ENCODE assay signal across 23 mouse cellular contexts in the genomic region with DNA sequence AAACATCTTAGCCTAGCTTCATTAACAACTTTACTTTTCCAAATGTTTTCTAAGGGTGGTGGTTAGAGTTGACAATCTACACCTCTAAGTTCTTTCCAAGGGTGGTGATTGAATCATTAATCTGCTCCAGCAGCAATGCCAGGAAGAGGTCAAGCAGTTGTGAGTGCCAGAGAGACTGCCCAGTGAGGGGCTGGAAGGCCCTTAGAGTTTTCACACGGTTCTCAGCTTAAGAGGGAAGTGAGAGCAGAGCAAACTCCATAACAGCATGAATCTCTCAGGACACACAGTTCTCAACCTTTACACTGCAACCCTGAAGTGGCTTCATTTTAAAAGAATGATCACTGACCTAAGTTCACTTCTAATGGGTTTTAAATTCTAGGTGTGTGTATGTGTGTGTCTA. TPM values are rescaled to one million over a fixed set of nuclear protein-coding genes. Genes with fewer than 3 reads are reported as not detected.
"Had no signal": no experiment of that assay in that cellular context is flagged by ENCODE, and none has a peak within 500 bp of the region (broad histone marks: within the 10 kb centered on the region; RNA-seq: fewer than 3 reads in every experiment).

No protein-coding gene starts in this region.

- DNase-seq: layer of hippocampus, adult 9-11 months; layer of hippocampus, postnatal 36 days; left cerebral cortex, postnatal 4 days; midbrain, embryonic 14.5 days; right cerebral cortex, adult 18-20 months; thymus, adult 18-20 months; thymus, postnatal 14 days had no signal

- H3K27ac ChIP-seq: hindbrain, embryonic 15.5 days; limb, embryonic 13.5 days; liver, embryonic 15.5 days; lung, embryonic 15.5 days; midbrain, embryonic 10.5 days; neural tube, embryonic 15.5 days had no signal

- H3K9ac ChIP-seq: hindbrain, embryonic 15.5 days; limb, embryonic 13.5 days; liver, embryonic 15.5 days; lung, embryonic 15.5 days; neural tube, embryonic 15.5 days had no signal

- H3K4me2 ChIP-seq: hindbrain, embryonic 15.5 days; limb, embryonic 13.5 days; liver, embryonic 11.5 days; liver, embryonic 15.5 days; lung, embryonic 15.5 days; neural tube, embryonic 15.5 days had no signal

- H3K36me3 ChIP-seq: hindbrain, embryonic 15.5 days; limb, embryonic 13.5 days; liver, embryonic 15.5 days; lung, embryonic 15.5 days; midbrain, embryonic 10.5 days; neural tube, embryonic 15.5 days had no signal

- H3K4me1 ChIP-seq: hindbrain, embryonic 15.5 days; limb, embryonic 13.5 days; liver, embryonic 15.5 days; lung, embryonic 15.5 days; midbrain, embryonic 10.5 days; neural tube, embryonic 15.5 days had no signal

- H3K4me3 ChIP-seq: hindbrain, embryonic 15.5 days; limb, embryonic 13.5 days; liver, embryonic 15.5 days; lung, embryonic 15.5 days; midbrain, embryonic 10.5 days; myocyte; neural tube, embryonic 15.5 days had no signal

- ATAC-seq: intestine, embryonic 16.5 days had no signal

- H3K9me3 ChIP-seq: hindbrain, embryonic 15.5 days; limb, embryonic 13.5 days; liver, embryonic 15.5 days; lung, embryonic 15.5 days; midbrain, embryonic 10.5 days; neural tube, embryonic 15.5 days had no signal

- H3K27me3 ChIP-seq: hindbrain, embryonic 15.5 days; limb, embryonic 13.5 days; liver, embryonic 15.5 days; lung, embryonic 15.5 days; neural tube, embryonic 15.5 days had no signal

RNA-seq across cellular contexts. Expression of a gene that starts 21.8 kb away (rescaled TPM):
- total RNA-seq: layer of hippocampus, postnatal 36 days; left cerebral cortex, postnatal 10 days; left cerebral cortex, postnatal 4 days; megakaryocyte, adult 5-6 weeks had no signal
- polyA plus RNA-seq: intestine, embryonic 16.5 days; kidney, embryonic 14.5 days; large intestine, adult 2 months; limb, embryonic 13.5 days; liver, embryonic 11.5 days; liver, embryonic 15.5 days; lung, embryonic 15.5 days; midbrain, embryonic 10.5 days; midbrain, embryonic 14.5 days; myocyte; neural tube, embryonic 11.5 days; stomach, embryonic 14.5 days; urinary bladder, adult 2 months had no signal
